Mouse (Mus musculus): ENCODE data around the gene Ccar1.
"Not testable (repeated sequence)": the region's sequence is repeated elsewhere in the genome, so short reads cannot be mapped to it uniquely, and the experiment has no call there.

Gene Ccar1

DNA sequence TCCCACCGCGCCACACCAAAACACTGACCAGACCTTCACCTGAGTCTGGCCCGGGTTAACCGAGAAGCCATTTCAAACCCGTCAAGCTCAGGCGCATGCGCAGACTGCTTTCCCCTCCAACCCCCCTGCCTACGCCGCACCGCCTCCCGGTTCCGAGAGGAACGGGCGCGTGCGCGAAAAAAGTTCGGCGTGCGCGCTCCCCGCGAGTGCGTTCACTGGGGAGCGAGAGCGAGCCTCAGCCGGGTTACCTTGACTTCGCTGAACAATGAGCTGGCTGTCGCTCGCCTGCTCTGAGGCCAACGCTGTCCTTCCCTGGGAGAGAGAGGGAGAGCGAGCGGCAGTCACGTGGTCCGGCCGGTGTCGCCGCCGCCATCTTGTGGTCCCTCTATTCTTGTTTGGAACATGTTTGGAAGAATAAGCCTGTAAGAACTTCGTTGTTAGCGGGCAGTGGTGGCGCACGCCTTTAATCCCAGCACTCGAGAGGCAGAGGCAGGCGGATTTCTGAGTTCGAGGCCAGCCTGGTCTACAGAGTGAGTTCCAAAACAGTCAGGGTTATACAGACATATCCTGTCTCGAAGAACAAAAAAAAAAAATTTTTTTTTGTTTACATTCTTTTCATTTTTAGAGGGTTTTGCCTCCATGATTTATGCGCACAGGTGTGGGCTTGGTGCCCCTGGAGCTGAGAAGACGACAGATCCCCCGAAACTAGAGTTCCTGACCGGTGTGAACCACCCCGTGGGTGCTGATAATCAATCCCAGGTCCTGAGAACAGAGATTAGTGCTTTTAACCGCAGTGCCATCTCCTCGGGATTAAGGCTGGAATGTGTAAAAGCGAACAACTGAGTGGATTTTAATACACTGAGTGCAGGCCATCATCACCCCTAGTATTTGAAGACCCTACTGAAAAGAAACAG is at the start of gene Ccar1:
Ccar1 (minus strand) TSS at position 110 of the 914 bp plus-strand sequence.
- peak; percentile 99 for DNase-seq (ENCODE audit: low spot score)

DNA sequence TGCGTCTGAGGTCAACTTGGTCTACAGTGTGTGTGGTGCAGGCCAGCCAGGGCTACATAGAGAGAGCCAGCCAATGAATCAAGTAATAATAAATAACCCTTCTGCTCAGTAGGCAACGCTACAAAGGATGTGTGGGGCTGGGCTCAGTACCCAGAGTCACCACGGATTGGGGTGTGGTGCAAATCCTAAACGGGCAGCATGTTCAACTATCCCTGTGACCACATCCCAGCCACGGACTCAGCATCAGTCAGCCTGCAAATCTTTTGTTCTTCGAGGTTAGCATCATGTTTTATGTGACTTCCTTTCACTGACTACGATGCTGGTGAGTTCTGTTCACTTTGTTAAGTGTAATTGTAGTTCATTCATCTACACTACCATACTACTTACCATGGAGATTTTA is 48.6 kb upstream of the Ccar1 start:
- DNase-seq (ENCODE audit: low spot score) = no peak

DNA sequence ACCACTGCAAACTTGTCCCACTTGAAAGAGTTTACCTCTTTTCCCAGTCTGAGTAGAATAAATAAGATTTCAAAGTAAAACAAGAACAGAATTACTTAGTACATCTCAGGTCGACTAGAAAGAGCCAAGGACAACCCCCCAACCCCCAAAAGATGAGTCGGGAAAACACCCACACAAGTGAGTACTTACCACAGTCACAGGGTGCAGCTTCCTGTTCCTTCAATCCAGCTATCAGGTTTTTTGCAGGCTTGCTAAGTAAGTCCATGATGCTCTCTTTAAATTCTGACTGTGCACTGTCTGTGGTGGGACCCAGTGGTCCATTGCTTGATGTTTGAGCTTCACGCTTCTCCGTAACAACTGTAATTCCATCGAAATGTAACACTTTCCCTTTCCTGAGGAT is 45.9 kb upstream of the Ccar1 start:
- DNase-seq (ENCODE audit: low spot score) = no peak

DNA sequence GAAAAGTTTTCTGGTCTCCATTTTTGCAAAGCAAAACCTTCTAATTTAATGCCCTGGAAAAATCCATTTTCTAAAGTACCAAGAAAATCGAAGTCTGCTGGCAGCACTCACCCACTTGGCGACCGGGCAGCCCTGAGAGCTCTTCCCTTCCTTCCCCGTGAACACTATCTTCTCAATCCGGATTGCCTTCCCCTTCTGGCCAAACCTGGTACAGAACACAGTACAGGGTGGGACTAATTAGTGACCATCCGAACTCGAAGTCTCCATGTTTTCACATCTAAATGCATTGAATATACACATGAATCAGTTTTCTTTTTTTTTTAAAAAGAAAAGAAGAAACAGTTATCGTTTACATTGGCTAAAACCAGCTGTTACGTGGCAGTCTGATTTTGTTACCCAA is 40.7 kb upstream of the Ccar1 start:
- DNase-seq (ENCODE audit: low spot score) = no peak

DNA sequence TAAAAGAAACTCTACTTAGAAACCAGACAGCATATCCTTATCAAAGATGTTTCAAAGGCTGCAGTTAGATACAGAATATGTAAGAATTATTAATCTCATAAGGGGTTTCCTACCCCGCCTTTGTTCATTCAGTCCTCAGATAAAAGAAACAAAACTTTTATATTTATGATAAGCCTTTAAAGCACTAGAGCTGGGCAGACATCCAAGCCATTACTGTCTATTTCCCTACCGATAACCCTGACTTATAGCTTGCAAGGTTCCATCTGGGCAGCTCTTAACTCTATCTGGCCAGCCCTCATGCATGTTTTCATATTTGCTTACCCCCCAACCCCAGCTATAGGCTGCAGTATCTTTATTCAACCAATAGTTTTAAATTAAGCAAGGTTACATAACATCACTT is 39.5 kb upstream of the Ccar1 start:
- no peak for DNase-seq (ENCODE audit: low spot score)

DNA sequence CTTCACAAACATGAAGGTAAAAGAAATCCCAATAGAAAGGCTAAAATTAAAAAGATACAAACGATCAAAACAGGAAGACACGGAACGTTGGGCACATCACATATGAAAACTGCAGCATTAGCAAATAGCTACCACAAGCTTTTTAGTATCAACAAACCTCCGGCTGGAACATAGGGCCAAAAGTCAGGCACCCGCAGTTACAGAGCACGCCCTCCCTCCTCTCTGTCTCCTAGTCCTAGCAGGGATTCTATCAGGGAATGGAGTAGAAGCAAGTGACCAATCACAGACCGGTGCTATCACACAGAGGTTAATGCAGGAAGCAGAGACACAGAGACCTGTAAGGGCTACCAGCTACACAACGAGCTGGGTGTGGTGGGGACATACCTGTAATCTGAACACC is 32.4 kb upstream of the Ccar1 start:
- no peak for DNase-seq (ENCODE audit: low spot score)

DNA sequence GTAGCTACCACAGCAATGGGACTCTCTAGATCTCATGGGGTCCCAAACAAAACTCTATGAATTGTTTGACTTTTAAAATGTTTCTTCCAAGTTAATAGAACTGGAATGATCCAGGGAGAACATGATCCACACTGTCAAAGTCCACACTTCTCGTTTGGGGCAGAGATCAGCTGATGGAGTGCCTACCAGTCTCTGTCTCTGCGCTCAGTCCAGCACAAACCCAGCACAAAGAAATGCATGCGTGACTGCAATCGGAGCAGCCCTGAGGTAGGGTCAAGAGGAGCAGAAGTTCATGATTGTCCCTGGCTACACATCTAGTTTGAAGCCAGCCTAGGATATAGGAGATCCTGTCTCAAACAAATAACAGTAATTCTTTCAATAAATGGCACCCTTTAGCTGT is 31.3 kb upstream of the Ccar1 start:
- no peak for DNase-seq (ENCODE audit: low spot score)

DNA sequence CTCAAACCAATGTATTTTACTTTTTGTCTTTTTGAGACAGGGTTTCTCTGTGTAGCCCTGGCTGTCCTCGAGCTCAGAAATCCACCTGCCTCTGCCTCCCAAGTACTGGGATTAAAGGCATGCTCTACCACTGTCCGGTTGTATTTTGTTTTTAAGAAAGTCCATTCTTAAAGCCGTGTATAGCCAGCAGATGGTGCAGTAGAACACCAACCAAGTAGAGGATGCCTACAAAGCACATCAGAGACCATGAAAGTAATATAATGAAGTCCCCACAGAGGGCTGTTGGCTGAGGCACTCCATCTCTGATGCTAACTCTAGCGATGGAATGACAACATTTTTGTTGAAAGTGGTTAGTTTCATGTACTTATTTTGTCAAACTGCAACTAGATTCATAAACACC is 17.9 kb upstream of the Ccar1 start:
- no peak for DNase-seq (ENCODE audit: low spot score)

DNA sequence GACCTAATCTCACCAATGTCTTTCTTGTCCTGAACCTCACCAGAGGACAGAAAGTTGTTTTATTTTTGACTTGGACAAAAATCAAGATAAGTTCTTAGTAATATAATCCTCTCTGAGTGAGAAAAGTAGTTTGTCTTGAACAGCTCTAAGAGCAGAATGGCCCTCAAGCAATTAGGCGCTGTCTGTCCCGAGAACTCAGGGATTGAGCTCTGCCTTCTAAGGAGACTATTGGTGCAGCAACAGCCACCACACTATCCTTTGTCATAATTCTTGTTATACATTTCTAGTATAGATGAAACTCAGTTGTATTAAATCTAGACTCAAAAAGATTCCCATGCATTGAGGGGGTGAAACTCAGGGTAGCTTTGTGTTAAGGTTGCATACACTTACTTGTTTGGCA is 16.7 kb upstream of the Ccar1 start:
- DNase-seq (ENCODE audit: low spot score) = no peak

DNA sequence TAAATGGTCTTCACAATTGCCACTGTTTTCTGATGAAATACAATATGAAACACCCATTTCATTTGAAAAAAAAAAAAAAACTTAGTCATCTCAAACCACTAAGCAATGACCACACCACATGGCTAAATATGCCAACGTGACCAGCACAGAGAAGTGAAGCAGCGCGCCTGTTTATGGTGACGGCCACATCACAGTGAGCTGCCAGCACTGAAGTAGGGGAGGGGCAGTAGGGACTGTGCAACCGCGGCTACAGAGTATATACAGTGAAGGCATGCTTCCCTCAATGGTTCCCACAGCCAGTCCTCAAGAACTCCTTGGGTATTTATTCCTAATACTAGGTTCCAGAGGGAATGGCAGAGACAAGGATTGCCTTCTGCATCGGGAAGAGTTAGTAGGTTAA is 16.2 kb upstream of the Ccar1 start:
- no peak for DNase-seq (ENCODE audit: low spot score)

DNA sequence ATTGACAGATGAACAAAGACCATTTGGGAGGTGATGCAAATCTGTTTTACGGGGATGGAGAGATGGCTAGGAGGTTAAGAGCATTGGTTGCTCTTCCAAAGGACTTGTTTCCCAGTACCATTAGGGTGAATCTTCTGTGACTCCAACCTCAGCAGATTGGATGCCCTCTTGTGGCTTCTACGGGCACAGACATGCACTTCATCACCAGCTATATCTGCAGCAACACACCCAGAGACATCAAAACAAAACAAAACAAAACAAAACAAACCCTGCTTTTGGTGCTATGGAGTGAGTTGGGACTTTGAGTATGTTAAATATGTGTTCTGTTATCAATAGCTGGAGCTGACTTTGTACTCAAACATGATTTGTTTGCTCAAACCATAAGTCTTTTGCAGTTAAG is 12.0 kb upstream of the Ccar1 start:
- DNase-seq (ENCODE audit: low spot score) = no peak

DNA sequence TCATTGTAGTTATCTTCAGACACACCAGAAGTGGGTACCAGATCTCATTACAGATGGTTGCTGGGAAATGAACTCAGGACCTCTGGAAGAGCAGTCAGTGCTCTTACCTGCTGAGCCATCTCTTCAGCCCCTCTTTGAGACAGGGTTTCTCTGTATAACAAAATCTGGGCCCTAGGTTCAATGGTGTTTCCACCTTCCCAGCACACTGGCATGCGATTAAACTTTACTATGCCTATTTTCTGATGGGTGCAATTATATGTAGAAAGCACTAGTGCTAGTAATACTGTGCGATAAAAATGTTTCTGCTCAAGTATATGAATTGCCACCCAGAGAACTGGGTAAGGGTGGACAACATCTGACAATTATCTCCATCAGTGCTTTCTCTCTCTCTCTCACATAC is 11.2 kb upstream of the Ccar1 start:
- DNase-seq (ENCODE audit: low spot score) = no peak

DNA sequence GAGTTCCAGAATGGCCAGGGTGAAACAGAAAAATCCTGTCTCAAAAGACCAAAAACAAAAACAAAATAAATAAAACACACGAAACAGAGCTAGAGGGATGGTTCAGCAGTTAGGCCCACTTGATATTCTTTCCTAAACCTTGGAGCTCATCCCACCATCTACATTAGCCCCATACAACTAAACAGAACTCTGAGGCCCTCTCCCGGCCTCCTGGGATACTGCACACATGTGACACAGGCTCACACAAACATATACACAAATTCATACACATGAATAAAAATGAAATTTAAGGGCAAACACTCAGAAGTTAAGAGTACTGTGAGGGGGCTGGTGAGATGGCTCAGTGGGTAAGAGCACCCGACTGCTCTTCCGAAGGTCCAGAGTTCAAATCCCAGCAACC is 2.1 kb upstream of the Ccar1 start:
- DNase-seq (ENCODE audit: low spot score) = no peak

DNA sequence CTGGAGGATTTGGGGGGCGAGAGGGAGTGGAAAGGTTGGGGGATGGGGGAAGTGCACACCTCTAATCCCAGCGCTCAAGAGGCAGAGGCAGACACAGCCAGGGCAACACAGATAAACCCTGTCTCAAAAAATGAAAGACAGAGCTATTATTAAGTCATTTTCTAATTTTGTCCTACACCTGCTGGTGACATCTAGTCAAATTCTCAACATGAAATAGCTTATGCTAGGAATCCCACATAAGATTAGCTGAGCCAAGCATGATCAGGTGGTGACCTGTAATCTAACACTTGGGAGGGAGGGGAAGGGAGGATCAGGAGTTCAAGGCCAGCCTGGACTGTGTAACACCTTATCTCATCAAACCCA is 986 bp upstream of the Ccar1 start:
- DNase-seq (ENCODE audit: low spot score) = peak; percentile 46

DNA sequence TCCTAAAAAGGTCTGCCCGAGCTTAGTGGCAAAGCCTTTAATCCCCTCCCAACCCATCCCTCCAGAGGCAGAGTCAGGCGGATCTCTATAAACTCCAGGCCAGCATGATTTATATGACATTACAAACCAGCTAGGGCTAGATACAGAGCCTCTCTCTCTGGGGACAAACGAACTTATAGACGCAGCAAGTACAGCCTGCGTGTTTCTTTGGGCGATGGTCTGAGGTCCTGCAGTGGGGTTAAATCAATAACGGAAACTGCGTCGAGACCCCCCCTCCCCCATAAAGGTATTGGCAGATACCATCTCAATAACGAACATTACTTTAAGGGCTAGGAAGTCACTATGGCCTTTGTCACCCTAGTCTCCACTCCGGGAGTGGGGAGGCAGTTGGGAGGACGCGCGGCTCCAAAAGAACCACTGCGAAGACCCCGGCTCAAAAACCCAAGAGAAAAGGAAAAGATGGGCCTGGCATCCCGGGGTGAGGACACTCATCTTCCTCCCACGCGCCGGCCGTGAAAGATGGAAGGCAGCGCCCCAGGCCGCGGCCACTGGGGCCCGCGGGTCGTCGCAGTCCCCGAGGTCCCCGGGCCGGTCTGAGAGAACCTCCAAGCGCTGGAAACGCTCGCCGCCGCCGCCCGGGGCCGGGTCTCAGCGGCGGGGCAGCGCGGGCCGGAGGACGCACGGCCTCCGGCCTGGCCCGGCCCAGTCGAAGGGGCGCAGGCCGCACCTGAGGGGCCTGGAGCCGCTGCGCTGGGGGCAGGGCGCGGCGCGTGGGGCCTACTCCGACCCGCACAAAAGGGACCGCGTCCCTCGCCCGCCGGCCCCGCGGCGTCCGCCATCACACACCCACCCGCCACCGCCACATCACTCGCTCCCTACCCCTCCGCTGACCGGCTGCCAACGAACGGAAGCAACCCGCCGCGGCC is 572 bp downstream of the Ccar1 start:
- peak; percentile 75 for DNase-seq (ENCODE audit: low spot score)

DNA sequence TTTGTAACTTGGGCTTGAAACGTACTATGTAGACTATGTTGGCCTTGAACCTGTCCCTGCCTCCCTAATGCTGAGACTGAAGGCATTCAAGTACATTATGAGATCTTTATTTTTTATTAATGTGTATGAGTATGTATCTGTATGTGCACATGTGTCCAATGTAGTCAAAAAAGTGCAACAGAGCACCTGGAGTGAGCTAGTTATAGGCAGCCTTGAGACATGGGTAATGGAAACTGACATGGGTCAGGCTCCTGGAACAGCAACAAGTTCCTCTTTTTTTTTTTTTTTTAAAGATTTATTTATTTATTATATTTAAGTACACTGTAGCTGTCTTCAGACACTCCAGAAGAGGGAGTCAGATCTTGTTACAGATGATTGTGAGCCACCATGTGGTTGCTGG is 10.3 kb downstream of the Ccar1 start:
- DNase-seq (ENCODE audit: low spot score) = not testable (repeated sequence)

DNA sequence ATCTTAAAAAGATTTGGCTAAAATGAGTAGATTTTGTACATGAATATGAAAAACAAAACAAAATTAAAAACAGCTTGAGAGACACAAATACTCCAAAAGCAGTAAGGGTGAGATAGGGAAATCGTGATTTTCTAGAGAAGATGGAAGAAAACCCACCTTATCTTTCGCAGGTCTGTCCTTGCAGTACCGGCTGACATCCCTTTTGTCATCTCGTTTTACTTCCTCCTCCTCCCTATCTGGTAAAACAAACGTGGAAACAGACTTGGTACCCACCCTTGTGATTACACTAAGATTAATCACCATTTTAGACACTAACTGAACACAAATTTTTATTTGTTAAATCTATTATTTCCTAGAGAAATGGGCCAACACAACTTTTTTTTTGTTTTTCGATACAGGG is 41.3 kb downstream of the Ccar1 start:
- no peak for DNase-seq (ENCODE audit: low spot score)

DNA sequence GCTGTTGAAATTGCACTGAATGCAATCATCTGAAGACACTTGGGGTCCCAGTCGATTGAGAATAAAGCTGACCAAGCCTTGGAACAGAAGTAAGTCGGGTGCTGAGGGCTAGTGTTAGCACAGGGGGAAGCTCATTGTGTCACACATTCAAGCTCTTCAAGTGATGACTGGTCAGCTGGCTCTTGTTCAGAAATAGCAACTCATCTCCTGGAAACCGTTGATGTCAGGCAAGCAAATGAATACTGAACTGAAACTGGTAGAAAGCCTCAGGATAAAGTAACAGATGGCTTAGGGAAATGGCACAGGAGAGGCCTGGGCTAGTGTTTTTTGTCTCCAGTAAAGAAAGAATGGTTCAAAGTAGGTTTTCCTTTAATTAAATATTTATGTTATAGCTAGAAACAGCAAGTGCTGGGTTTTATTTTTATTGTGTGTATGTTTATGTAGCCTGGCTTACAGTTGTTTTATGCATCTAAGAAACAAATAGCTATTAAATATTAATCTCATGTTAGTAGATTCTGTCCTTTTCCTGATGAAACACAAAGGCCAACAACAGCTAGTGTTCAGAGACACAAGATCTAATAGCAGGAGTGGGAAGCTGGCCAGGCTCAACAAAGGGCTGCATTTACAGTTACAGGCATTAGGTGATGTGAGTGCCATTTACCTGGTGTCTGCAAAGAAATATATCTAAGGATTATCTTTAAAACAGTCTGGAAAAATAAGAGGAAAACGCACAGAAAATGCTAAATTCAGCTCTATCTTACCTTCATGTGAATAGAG is 51.9 kb downstream of the Ccar1 start:
- DNase-seq (ENCODE audit: low spot score) = no peak

DNA sequence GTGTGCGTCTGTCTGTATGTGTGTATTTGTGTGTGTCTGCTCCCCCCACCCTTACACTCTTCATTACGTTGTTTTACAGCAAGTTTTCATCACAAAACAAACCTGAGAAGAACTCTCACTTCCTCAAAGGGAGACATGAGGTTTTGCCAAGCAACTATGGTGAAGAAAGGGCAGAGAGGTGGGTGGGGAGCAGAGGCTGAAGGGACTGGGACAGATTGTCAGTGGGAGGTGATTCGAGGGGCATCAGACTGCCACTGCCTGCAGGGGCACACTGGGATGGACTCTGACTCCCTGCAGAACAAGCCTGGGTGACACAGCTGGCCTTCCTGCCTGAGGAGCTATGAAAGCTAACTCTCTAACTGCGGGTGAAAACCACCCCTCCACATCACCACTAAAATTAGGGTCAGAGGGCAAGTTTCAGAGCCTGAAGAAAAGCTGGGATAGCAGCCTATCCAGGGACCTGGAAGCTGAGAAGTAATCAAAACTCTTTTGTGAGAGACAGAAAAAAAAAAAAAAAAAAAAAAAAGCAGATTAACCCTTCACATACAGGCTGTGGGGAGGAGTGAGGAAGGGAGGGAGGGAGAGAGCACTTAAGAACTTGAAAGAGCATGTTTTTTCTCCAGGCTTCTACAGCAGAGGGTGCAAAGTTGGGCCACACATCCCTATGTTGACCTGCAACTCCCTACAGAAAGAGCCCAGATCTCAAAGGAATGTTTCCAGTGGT is 55.0 kb downstream of the Ccar1 start:
- DNase-seq (ENCODE audit: low spot score) = no peak

DNA sequence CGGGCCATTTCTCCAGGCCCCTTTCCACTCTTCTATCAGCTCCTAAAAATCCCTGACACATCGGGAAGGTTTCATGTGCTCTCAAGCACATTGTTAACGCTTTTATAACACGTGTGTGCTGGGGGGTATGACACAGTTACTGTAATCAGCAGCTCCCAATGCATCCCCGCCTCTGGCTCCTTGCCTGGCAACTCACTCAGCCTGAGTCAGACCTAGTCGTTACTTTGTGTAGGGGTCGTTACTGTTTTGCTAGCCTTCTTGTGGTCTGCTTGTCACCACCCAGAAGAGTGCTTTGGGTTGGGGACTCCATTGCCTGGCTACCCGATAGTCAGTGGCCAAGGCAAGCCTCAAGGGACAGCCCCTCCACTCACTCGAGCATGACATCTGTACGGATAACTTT is 61.3 kb downstream of the Ccar1 start:
- DNase-seq (ENCODE audit: low spot score) = no peak

DNA sequence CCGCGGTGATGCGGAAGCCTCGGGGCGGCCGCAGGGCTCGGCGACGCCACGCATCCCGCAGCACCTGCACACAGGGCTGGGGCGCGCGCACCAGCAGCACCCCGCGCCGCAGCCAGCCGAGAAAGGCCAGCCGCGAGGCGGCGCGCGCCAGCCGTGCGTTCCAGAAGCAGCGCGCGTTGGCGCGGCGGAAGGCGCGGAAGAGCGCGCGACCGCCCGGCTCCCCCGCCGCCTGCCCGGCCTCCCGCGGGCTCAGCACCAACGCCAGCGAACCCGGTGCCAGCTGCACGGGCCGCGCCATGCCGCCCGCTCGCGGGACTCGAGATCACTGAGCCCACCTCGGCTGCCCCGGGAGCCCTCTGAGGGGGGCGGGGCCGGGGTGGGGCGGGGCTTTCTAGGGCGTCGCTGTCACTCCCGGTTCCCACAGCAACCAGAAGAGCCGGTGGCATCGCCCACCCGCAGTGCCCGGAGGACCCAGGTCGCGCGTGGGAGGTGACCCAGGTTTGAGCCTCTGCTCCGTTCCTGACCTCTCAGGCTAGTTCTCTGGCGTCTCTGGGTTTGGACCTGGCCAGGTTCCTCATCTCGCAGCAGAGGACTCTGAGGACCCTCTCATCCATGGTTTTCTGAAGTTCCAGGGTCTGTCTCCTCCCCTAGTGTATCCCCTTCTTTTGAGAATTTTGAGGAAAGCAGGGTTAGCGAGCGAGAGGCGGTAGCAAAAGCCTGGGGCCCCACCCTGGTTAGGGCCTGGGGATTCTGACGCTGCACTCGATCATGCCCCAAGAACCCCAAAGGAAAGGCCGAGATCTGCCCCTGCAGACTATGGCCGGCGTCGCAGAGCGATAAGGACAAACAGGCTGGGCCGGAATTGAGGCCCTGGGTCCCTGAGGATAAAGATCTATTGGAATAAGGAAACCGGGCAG is 66.1 kb downstream of the Ccar1 start, which contains the start of gene Stox1:
Stox1 (minus strand) TSS at position 358 of the 917 bp plus-strand sequence.
- peak; percentile 72 for DNase-seq (ENCODE audit: low spot score)

All from testis, postnatal 10 days (tissue).